Mouse (Mus musculus): ENCODE measurements around the gene Stk38.
"Not testable (repeated sequence)": the region's sequence is repeated elsewhere in the genome, so short reads cannot be mapped to it uniquely, and the experiment has no call there.

Stk38 gene

DNA sequence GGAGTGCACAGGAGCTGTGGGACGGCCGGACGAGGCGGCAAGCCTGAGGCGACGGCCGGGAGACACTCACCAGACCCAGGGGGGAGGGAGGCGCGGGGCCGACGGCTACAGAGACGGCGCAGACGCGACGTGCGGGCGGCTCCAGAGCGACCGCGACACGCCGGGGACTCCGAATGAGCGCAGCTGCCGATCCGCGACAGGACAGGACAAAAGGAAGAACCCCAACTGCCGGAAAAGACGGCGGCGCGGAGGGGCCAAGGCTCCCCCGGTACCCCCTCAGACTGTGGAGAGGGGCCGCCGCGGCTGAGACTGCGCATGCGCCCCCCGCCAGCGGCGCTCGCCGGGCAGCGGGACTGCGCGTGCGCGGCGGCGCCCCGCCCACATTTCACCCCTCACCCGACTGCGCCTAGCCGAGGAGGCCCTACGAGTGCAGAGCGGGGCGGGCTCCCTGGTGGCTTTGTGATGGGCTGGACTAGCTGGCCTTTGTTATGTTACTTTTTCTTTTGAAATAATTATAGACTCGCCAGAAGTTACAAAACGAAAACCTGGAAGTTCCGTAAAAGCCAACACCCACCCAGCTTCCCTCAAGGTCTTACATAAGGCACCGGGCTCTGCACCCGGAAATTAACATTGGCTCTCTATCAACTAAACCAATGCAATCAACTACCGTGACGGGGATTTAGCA is at the start of gene Stk38:
TSS of gene Stk38 (minus strand) at position 355 of the 685 bp plus-strand sequence.
- peak; percentile 91 to 97 for DNase-seq

DNA sequence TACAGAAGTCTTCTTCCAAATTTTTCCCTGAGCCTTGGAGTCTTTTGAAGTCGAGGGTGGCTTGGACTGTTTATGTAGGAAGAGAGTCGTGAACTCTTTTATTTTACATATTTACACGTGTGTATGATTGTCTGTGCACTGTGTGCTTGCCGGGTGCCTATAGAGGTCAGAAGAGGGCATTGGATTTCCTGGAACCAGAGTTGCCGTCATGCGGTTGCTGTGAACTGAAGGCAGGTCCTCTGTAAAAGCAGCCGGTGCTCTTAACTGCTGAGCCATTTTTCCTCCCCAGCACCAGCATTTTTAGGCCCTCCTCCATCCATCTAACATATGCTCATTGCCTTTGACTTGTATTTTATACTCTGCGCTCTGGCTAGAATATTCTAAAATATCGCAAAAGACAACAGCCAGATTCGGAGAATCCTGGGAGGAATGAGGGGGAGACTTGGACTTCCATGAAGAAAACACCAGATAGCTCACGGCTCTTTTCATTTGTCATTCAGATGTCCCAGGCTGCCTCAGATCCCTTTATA is 49.6 kb upstream of the Stk38 start:
- DNase-seq: no peak

DNA sequence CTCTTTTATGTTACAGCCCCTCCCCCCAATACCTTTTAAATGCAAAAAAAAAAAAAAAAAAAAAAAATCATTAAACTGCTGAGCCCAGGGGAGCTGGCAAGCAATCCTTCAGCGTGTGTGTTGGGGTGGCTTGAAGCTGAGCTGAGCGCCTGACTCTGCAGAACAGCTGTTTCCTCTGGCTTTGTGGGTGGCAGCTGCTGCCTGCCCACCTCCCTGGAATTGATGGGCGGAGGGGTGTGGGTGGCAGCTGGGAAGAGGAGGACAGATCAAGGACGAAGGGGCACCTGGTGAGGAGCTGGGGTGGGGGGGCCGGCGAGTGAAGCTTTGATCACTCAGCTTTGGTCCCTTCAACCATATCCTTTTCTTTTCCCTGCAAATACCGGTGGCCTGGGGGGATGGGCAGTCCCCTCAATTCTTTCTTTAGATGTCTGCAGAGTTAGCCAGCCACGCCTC is 48.9 kb upstream of the Stk38 start:
- DNase-seq: no peak

DNA sequence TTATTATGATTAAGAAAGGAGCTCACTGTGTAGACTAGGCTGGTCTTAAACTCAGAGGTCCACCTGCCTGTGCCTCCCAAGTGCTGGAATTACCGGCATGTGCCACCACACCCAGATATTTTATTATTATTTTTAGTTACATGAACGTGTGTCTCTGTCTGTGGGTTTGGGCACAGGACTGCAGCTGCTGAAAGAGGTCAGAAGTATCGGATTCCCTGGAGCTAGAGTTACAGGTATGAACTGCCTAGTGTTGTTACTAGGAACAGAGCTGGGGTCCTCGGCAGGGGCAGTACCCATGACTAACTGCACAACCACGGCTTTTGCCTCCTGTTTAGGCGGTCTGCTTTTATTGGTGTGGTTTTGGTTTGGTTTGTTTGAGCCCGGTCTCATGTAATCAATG is 48.4 kb upstream of the Stk38 start:
- DNase-seq: no peak

DNA sequence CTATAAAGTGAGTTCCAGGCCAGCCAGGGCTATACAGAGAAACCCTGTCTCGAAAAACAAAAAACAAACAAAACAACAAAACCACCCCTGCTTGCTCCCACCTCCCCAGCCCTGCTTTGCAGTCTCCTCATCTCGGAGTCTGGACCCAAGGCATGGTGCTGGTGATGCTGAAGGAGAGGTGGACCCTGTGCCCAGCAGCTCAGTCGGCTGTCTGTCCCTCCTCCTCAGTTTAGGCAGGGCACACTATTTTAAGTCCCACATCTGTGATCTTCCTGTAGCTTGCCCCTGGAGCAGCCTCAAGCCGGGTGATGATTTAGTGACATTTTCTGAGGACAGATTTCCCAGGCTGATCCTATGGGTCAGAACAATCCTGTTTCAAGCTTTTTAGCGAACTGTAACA is 47.8 kb upstream of the Stk38 start:
- no peak for DNase-seq

DNA sequence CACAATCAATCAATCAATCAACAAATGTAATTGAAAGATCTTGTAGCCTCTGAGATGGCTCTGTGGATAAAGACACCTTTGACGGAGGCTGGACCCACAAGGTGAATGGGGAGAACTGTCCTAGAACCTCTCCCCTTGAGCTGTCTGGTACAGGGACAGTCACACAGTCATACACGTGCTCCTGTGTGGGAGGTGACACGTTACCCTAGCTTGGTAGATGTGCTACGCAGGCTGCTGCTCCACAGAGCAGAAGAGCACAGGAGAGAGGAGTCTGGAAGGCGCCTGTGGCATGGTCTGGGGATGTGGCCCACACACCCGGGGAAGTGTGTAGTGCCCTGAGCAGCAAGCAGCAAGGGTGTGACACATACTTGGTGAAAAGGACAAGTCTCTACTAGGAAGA is 46.6 kb upstream of the Stk38 start:
- DNase-seq: no peak

DNA sequence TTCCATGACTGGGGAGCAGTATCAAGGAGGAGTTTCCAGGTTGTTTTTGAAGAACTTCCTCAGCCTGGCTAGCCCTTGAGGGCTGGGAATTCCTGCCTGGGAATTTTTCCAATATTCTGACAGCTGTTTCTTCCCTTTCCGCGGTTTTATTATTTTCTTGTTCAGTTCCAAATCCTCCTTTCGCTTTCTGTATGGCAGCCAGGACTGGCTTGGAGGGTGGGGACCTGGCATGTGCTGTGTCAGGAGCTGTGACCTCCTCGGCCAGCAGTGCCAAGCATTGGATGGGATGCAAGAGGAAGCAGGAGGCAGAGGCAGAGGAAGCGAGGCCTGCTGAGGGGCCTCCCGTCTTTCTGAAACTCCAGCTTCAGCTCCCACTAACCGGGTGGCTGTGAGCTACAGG is 46.0 kb upstream of the Stk38 start:
- peak; percentile 40 to 51 for DNase-seq

DNA sequence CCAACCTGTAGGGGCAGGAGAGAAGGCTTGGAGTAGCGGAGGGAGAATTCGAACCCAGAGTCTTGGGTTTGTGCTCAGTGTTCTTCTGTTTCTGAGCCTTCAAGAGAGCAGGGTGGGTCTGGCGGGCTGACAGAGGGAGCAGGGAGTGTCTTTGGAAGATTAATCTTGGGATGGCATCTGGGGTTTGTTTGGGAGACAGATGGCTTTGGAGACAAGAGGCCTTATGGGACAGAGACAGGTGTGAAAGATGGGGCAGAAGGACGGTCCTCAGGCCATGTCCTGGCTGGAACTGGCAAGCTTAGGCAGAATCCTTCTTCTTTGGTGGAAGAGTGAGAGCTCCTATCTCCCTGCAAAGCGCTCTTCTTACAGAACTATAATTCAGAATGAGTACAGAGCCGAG is 45.3 kb upstream of the Stk38 start:
- DNase-seq: peak; percentile 26 to 58

DNA sequence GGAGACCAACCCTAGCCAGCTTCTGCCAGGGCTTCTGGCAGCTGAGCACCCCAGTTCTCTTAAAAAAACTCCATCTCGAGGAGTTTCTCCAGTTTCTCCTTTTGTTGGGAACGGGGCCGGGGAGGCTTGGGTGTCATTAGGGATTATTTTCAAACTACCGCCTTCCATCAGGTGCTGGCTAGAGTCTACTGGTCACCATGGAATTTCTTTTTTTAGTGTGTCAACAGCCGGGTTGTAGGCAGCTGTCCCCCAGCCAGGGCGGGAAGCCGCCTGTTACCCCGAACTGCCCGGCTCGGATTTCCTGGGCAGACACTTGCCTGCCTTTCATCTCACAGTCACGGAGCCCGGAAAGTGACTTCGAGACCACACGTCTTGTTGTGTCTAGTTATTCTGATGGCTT is 43.0 kb upstream of the Stk38 start:
- DNase-seq: peak; percentile 37 to 41

DNA sequence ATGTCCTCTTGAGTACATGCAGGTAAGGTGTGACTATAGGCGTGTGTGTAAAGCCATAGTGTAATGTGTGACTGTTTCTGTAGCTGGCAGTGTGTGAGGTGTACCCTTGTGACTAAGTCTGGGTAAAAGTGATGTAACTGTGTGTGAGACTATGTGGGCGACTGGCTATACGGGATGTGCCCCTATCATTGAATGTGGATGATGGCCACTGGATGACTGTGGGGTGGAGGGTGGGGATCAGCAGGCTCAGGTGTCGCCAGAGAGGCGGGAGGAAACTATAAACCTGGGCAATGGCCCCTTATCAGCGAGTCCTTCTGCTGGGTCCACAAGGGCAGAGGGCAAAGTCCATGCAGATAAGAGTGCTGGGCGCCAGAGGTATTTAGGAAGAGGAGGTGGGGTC is 42.1 kb upstream of the Stk38 start:
- DNase-seq: peak in 1 of 2 experiments; percentile 12

DNA sequence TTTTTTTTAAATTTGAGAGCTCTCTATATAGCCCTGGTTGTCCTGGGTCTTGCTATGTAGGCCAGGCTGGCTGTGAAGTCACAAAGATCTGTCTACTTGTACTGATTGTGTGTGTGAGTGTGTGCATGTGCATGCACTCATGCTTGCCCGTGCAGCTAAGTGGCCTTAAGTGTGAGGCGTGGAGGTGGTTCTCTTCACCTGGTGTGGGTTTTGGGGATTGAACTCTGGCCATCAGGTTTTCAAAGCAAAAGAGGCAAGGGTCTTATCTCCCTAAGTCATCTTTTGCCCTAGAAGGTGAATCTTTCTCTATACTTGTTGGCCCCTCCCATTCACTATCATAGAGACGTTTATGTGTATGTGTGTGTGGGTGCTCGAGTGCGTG is 41.7 kb upstream of the Stk38 start:
- peak in 1 of 2 experiments; percentile 30 for DNase-seq

DNA sequence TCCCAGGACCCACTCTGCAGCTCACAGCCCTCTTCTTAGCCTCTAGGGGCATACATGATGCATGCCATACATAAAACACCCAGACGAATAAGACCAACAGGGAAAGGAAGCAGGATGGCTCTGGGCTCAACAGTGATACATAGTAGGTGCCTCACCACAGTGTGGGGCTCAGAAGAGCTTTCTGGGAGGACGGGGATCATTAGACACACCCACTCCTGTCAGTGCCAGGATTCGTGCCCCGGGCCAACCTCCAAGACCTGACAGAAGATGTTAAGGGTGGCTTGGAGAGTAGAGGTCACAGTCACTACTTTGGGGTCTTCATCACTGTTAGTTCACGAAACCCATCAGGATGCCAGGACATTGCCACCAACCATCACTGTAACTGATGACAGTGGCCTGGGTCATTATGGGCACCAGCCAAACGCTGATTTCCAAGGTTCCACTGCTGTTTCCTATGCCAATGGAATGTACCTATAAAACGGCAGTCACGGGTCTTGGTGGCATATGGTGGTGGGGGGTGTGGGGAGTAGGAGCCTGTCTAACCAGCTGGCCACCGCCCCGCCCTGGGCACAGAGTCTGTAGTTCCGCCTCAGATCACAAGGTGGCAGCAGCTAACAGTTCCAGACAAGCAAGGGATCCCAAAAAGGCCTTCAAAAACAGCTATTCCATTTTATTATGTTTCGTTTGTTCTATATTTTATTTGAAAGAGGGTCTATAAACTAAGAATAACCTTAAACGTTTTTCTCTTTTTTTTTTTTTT is 41.1 kb upstream of the Stk38 start:
- peak; percentile 97 to 98 for DNase-seq

DNA sequence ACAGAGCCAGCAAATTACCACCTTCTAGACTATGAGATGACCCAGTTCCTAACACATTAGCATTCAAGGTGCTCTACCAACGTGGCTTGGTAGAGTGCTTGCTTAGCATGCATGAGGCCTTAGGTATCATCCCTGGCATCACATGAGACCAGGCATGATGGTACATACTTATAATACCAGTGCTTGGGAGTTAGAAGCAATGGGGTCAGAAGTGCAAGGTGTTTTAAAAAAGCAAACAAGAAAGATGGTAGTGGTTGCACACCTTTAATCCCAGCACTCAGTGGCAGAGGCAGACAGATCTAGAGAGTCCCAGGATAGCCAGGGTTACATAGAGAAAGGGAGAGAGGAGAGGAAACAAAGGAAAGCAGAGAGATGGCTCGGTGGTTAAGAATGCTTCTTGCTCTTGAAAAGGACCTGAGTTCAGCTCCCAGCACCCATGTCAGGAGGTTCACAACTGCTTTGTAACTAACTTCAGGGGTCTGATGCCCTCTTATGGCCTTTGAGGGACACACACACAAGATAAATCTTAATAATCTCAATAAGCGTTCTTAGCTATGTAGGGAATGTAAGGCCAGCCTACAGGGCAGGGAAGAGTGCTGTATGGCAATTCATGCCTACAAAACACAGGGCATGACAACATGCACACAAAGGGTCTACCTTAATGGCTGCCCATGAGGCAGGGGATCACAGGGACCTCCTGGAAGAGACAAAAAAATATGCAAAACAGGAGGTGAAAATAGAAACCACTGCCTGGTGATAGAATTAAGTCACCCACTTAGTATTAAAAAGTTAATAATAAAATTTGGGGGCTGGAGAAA is 40.1 kb upstream of the Stk38 start:
- no peak for DNase-seq

DNA sequence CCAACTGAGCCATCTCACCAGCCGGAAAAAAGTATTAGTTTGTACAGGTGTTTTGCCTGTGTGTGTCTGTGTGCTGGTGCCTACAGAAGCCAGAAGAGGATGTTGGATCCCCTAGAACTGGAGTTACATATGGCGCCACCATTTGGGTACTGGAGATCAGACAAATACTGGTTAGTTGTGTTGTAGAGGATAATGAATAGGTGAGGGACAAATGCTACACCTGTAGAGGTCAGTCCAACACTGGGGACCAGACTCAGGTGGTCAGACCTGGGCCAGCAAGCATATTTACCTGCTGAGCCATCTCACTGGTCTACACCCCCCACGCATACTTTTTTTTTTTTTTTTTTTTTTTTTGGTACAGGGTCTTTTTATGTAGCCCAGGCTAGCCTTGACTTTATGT is 39.1 kb upstream of the Stk38 start:
- DNase-seq: no peak

DNA sequence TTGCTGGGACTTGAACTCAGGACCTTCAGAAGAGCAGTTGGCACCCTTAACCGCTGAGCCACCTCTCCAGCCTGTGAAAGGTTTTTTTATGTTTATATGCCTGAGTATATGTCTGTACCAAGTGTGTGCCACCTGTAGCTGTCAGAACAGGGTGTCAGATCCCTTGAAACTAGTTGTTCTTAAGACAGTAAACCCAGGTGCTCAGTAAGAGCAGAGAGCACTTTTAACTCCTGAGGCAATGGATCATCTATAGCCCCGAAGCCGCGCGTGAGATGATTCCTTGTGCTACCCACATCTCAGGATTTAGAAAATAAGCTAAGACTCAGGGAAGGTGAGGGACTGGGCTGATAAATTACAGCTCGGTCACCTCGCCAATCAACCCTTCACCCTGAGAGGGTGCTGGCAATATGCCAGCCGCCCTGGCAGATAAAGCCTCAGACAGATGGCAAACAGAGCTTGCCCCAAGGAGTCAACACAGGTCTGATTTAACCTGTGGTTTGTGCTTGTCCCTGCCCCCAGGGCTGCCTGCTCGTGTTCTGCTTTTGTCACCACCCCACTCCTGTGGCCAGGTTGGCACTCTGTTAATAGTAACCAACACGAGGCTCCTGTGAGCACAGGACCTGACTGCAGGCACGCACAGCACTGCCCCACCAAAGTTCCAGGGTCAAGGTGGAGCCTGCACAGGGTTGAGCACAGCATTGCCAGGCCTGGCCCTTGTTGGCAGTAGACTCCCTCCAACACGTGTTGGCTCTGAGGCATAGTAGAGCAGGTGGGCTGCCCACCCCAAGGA is 38.1 kb upstream of the Stk38 start:
- peak; percentile 82 to 87 for DNase-seq

DNA sequence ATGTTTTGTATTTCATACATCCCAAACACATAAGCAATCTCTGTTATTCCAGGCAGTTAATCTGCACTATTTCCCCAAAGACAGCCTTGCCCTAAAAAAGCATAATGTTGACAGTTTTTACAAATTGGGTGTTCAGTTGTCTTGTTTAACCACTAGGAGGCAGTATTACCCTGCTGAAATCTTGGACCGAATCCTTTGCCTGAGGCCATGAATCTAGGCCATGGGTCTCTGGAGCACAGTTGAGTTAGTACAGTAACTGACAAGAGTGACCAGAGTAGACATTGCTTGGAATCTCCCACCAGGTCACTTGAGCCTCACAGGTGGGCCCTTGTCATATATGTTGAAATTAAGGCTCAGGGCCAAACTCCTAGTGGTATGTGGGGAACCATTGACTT is 37.1 kb upstream of the Stk38 start:
- peak in 1 of 2 experiments; percentile 47 for DNase-seq

DNA sequence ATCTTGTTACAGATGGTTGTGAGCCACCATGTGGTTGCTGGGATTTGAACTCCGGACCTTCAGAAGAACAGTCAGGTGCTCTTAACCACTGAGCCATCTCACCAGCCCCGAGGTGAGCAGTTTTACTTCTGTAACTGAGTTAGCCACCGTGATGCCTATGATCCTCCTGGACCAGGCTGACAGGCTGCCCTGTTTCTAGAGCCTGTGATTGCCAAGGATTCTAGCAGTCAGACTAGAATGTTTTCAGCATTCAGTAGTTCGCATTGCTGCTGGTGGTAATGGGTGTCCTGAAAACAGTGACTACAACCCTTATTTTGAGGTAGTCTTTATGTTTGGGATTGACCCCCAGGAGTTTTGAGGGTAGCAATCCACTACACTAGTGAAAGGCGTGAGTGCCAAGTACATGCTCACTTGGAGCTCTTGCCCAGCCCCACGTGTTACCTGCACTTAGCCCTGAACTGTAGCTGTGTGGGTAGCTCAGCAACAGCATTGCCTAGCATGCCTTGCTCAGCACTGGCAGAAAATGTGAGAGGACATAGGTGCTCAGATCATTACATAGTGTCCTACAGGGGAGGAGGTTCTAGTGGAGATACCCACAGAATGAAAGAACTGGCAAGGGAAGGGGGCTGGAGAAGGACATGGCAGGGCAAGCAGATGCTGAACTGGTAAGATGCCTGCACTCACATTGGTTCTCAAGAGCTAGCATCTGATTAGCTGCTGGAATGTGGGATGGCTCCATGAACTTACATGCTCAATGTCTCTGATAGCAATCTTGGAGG is 36.5 kb upstream of the Stk38 start:
- no peak for DNase-seq

DNA sequence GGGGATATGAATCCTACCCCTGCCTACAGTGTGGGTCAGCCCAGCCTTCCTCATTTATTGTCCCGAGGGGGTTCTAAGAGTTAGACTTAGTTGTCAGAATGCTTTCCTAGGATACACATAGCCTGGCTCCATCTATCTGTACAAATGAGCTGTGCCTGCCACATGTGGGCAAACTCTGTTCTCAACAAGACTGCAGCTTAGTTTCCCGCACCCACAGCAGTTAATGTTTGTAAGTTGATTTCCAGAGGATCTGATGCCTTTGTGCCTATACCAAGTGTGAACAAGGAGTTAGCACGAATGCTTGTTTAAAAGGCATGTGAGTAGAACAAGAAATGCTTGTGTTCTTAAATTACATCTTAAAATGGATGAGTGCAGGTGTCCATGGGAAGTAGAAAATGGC is 35.8 kb upstream of the Stk38 start:
- no peak for DNase-seq

DNA sequence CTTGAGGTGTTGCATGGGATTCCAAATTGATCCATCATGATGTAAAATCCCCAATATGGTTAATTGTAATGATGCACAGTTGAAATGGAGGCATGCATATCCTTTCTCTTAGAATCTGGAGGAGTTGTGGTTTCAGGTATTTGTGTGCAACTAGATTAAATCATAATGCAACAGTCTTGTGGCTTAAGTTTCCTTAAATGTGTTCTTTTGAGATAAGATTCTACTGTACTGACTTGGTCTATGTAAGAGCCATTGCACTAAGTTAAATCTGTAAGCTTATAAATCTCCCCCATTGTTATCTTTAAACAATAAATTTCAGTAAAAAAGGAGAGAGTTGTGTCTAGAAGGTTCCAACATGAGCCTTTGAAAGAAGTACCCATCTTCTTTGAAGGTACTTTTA is 34.8 kb upstream of the Stk38 start:
- no peak for DNase-seq

DNA sequence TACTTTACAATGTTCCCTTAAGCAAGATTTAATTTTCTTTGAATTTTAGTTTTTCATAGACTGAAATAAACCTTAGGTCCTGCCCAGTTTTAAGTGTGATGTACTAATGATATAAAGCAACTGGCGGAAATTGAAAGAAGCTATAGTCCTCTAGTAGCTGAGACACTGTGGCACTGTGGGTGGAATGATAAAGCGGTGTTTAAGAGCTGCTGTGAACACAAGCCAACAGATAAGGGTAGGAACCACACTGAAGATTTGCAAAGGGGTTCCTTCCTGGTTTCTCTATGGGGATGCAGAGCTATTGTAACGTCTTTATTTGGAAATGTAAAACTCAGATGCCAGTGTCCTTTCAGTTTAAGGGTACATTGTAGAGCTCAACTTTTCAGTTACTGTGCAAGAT is 33.8 kb upstream of the Stk38 start:
- DNase-seq: not testable (repeated sequence)

DNA sequence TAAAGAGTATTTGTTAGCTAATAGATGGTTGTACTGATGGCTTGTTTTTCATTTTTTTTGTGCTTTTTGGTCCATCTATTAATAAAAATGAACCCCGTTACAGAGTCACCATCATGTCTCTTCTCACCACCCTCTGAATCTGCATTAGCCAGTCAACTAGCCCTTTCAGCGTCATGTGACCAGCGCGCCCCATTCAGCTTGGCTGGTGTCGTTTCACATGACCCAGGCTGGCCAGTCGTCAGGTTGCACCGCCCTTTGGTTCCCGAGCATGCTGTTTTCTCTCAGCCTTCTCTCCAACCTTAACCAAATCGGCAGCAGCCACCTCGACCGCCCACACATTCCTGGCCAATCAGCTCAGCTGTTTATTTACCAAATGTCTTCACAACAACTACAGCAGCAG is 31.6 kb upstream of the Stk38 start:
- DNase-seq: peak in 1 of 2 experiments; percentile 44

DNA sequence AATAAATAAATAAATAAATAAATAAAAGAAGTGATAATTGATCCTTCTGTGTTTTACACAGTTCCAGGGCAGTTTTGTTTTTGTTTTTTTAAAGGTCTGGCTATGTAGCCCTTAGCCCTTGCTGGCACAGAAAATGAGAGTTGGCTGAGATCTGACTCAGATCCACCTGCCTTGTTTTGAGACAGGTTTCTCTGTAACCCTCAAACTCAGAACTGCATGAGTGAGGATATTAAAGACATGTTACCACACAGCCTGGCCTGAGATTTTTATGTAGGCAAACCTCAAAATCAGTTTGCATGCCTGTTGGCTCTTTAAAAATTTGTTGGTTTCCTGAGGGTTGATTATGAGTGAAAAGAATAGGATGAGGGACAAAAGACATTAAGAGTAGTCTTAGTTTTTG is 27.7 kb upstream of the Stk38 start:
- peak in 1 of 2 experiments; percentile 67 for DNase-seq

Data from cerebellum, postnatal 14 days (tissue).